Mouse (Mus musculus): ENCODE data around the gene B4galnt3. TPM values are rescaled to one million over a fixed set of nuclear protein-coding genes. Genes with fewer than 3 reads are reported as not detected.
A peak's percentile ranks its signal among the peaks of the same experiment; 100 is the strongest.

B4galnt3 gene
- total RNA-seq, 2 experiments from 2014 or later = 5.6 to 6.6 TPM

DNA sequence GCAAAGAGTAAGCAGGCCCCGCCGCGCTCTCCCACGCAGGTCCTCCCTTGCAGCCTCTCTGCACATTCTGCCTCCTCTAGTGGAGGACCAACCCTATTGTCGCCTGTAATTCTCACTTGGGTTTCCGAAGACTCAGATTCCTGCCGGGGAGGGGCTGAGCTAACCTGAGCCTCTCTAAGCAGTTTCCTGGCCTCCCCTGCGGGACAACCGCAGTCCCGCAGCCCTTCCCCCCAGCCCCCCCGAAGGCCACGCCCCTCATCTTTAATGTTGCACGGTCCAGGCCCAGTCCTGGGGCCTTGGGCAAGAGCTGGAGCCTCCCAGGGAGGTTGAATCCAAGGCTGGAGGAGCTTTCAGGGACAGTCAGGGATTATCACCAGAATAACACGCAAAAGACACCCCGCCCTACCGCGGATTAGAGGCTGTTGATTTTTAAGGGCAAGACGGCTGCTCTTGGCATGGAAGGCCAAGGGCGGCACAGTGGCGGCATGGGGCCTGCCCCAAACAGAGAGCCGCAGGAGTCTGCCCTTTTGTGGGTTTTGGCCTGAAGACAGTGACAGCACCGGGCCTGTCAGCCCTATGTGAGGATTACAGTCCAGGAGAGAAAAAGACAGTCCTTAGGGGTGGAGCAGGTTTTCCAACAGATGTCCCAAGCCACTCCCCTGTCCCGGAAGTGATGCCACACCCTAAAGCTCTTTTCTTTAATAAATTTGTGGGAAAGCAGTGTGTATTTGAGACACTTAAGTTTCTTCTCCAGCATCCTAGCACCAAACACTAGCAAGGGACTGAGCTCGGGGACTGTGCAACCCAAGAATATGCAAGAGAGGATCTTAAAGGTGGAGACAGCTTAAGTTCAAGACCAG is 105.8 kb downstream of the B4galnt3 start:
- peak in 1 of 2 experiments; percentile 18 for DNase-seq (ENCODE audit: low spot score in 2 of 2)

DNA sequence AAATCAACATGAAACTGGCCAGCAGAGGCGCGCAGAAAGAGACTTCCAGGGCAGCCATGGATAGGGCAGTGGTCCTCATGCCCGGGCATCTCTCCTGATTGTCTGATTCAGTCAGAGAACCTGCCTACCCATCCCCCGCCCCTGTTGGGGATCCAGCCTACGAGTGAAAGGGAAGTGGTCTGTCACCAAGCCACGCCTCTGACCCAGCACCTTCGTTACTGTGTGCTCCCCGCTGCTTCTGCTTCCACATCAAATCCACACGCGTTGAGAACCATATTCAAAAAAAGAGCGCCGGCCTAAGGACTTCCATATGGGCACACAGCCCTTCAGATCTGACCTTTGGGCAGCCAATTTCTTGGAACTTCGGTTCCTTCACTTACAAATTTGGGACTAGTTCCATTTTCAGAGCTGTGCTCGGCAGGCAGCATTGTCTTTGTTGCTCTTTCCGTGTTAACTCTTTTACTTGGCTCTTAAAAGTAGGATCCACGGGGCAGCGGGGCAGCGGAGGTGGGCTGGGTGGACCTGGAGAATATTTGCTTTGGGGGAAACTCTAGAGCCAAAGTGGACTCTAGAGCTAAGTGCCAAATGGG is 106.7 kb downstream of the B4galnt3 start:
- DNase-seq (ENCODE audit: low spot score in 2 of 2) = no peak

DNA sequence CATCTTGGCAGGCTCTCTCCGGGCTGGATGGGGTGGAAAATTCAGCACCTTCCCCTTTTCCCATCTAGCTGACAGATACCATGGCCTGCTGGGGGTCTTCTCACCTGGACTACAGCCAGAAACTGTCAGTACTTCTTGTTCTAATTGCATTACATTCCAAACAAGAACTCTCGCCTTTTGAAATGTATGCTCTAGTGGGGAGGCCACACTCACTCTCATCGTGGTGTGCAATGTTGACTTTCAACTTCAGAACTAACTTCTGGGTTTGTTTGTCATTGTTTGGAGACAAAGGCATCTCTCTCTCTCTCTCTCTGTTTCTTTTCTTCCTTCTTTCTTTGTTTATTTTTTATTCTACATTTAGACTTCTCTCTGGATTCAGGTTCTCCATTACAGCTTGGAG is 107.8 kb downstream of the B4galnt3 start:
- DNase-seq (ENCODE audit: low spot score in 2 of 2) = no peak

DNA sequence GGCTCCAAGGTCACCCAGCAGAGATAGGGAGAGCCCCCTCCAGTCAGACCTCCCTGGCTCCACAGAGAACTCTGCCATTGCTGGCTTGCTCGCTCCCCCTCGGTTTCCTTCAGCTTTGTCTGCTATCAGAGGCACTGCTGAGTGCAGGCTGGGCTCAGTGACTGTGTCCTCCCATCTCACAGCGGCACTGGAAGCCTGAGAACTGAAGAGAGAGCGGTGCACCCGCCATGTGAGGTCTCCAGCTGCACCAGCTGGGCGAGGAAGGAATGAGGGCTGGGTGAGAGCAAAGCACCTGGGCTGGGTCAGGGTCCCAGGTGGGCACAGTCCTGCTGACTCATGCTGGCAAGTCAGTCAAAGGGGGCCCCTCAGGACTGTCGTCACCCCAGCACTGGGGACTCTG is 108.6 kb downstream of the B4galnt3 start:
- DNase-seq (ENCODE audit: low spot score in 2 of 2) = no peak

DNA sequence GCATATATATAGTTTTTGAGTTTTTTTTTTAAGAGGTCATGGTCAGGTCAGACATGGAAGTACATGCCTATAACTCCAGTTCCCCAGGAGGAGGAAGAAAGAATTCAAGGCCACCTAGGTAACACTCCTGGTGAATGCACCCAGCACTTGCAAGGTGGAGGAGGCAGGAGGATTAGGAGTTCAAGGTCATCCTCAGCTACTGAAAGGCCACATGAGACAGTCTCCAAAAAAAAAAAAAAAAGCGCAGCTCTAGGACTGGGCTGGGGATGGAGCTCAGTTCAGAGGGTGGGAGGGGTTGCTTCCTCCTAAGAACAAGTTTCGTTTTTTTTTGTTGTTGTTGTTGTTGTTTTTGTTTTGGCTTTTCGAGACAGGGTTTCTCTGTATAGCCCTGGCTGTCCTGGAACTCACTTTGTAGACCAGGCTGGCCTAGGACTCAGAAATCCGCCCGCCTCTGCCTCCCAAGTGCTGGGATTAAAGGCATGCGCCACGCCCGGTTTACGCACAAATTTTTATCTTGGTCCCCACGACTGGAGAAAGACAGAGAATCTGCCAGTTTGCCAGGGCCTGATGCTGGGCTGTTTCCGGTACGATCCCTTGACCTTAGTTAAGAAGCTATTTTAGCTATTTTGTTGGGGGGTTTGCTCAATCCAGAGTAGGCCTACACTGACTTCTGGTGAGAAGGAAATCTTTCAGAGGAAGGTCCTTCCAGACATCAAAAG is 109.2 kb downstream of the B4galnt3 start:
- DNase-seq (ENCODE audit: low spot score in 2 of 2) = no peak

GRCm38 (mm10) chr6:120183771-120184170 is 110.6 kb downstream of the B4galnt3 start:
- DNase-seq (ENCODE audit: low spot score in 2 of 2) = no peak

DNA sequence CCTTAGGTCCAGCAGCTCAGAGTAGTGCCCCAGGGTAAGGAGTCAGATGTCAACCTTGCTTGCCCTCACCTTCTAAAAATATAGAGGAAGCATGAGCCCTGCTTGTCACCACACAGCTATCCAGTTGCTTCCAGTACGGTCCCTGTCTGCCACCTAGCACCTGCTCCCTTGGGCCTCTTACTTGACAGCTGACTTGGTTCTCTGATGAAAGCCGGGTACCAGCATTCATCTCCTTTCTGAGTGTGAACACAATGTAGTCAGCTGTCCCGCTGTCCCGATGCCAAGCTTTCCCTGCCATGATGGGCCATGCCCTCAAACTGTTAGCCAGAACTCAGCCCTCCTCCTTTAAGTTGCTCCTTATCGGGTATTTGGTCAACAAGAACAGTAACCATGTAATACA is 112.2 kb downstream of the B4galnt3 start:
- DNase-seq (ENCODE audit: low spot score in 2 of 2) = no peak

DNA sequence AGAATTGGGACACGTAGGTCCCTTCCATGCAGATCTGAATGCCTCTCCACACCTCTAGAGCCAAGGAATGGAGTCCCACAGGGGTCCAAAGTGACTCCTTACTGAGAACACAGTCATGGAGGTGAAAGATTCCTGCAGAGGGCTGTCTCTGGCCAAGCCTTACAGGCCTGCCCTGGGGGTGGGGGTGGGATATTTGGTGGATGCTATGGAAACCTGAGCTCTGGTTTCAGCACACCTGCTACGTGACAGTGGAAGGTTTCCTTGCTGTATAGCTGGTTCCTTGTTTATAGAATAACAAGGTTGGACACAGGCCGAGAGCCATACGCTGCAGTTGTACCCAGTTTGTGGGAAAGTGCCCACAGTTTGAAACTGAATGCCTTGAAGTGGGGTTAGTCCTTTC is 113.9 kb downstream of the B4galnt3 start:
- DNase-seq (ENCODE audit: low spot score in 2 of 2) = no peak

DNA sequence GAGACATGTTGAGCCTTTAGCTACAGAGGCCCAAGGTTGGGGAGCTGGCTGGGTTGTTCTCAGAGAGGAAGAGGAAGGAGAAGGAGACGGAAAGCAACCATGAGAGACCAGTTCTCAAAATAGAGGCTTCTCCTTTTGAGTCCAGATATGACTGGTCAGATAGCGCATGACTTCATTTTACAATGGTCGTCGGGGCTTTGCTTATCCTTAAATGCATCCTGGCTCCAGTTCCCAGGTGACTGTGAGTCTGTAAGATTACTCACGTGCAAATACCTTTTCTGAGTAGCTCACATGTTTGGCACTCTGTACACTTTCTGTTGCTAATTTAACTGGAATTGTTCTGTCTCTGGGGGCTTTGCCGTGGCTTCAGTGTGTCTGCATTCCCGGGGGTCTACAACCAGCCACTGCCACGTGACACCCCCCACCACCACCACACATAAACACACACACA is 114.6 kb downstream of the B4galnt3 start:
- DNase-seq (ENCODE audit: low spot score in 2 of 2) = no peak

GRCm38 (mm10) chr6:120179044-120179755 is 115.2 kb downstream of the B4galnt3 start:
- DNase-seq (ENCODE audit: low spot score in 2 of 2) = no peak

DNA sequence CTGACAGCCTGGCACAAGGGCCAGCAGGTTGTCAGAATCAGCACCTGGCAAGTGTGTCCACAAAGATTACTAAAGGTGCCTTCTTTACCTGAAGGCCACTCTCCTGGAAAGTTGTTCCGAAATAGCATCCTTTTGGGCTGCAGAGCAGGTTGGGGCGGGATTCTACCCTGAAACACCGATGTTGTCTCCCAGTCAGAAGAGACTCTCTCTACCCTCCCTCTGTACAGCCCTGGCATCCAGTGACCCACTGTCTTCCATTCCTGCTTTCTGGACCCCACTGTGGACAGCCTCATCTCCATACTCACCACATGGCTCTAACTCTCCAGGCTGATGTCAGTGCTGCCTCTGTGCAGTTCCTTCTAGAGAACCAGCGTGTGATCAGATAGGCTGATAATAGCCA is 118.7 kb downstream of the B4galnt3 start:
- DNase-seq (ENCODE audit: low spot score in 2 of 2) = no peak

DNA sequence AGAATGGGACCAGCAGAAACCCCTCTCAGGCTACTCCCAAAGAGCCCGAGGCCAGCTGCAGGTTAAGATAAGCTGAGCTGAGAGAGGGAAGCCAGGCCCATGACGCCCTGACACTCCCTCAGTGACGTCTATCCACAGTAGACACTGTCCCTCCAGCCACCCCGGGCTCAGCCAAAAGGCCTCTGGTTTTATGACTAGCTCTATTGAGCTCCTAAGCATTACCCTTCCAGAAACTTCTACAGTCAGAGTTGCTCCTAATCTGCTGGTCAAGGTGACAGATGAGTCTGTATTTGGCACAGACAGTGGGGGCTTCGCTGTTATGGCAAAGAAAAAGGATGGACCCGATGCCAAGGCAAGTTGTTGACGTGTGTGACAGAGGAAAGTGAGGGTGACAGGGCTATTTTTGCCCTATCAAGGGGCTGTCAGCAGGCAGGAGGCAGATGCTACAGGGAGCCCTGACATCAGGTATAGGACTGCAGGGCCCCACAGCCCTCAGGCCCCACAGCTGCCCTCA is 119.7 kb downstream of the B4galnt3 start:
- no peak for DNase-seq (ENCODE audit: low spot score in 2 of 2)

DNA sequence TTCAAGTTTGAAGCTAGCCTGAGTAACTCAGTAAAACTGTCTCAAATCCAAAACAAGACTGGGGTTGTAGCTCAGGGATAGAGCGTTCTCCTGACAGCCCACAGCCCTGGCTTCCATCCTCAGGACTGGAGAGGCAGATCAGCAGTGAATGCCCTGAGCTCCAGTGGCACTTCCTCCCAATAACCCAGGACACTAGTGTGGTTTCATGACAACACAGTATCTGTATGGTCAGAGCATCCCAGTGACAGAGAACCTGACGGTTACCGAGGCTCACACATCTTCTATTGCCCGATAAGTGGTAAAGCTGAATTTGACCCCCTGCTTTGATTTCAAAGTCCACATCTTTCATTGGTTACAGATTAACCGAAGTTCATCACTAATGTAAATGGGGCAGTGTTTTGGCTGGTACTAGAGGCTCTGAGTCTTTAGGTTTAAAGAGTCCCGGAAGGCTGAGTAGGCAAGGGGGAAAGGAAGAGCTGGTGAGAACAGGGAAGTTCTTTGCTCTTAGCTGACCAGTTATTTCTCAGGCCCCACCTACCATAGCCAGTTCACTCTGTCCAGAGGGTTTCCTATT is 120.2 kb downstream of the B4galnt3 start:
- no peak for DNase-seq (ENCODE audit: low spot score in 2 of 2)

DNA sequence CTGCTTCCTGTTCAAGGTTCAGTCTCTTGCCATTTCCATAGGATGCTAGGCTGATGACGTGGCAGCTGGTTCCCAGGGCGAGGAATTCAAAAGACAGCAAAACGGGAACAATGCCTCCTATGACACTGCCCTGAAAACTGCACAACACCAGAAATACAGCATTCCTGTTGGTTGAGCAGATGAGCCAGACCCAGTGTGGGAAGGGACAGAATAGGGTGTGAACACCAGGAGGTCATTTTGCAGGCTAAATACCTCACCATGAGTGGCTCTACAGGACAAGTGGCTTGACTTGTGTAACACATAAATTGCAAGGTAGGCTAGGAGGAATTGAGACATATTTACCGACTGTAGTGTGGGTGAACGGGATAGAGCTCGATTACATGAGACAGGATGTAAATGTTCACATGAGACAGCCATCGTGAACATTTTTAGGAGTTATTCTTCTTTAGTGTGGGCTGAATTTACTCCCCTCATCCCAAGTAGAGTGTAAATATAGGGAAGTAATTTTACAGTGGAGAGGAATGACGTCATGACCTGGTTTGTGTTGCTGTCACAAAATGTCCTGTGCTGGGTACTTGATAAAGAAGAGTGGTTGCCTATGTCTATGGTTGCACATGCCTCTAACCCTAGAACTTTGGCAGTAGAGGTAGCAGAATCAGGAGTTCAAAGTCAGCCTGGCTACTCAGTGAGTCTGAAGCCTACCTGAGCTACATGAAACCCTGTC is 121.9 kb downstream of the B4galnt3 start:
- DNase-seq (ENCODE audit: low spot score in 2 of 2) = no peak

- no peak for DNase-seq (ENCODE audit: low spot score in 2 of 2)
Observed at GRCm38 (mm10) chr6:120167574-120167973, 126.8 kb downstream of the B4galnt3 start.

- DNase-seq (ENCODE audit: low spot score in 2 of 2) = no peak
Observed at GRCm38 (mm10) chr6:120164765-120165164, 129.6 kb downstream of the B4galnt3 start.

DNA sequence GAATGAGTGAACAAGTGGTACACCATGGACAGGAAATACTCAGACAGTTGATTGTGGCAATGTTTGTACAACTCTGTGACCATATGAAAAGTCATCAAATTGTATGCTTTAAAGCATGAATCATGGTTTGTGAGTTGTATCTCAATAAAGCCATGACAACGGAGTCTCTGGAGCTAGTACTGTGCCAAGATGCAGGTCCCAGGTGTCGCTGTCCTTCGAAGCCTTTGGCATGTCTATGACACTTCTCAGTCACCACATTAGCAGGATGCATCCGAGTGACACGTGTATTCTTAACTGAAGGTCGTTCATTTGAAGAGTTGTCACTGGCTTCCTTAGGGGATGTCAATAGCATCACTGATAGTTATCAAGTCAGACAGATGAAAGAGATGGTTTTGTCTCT is 131.4 kb downstream of the B4galnt3 start:
- no peak for DNase-seq (ENCODE audit: low spot score in 2 of 2)

- no peak for DNase-seq (ENCODE audit: low spot score in 2 of 2)
Observed at GRCm38 (mm10) chr6:120159133-120159901, 135.0 kb downstream of the B4galnt3 start.

- DNase-seq (ENCODE audit: low spot score in 2 of 2) = no peak
Observed at GRCm38 (mm10) chr6:120157479-120157878, 136.9 kb downstream of the B4galnt3 start.

All from adrenal gland, adult 18-20 months (tissue).